Mouse (Mus musculus): ENCODE measurements at regions not wholly inside any gene's neighbourhood (a gene's known extent, or its start where the extent isn't known, plus 50 kb on each side); places are given as distances from the start of the nearest gene placed in this dataset.
A peak's percentile ranks its signal among the peaks of the same experiment; 100 is the strongest.

GRCm38 (mm10) chr16:51315608-51316007 is 715.4 kb upstream of the Cblb start:
- DNase-seq = peak; percentile 8

- no peak for DNase-seq
These were observed 698.8 kb upstream of the Cblb start for GRCm38 (mm10) chr16:51332262-51332661.

- no peak for DNase-seq
These were observed 696.1 kb upstream of the Cblb start for GRCm38 (mm10) chr16:51334972-51335371.

GRCm38 (mm10) chr16:51347120-51347519 is 683.9 kb upstream of the Cblb start:
- no peak for DNase-seq

- DNase-seq = peak; percentile 6
These were observed 678.9 kb upstream of the Cblb start for GRCm38 (mm10) chr16:51352151-51352550.

GRCm38 (mm10) chr16:51353791-51354190 is 677.2 kb upstream of the Cblb start:
- DNase-seq = no peak

GRCm38 (mm10) chr16:51370070-51370469 is 661.0 kb upstream of the Cblb start:
- DNase-seq = no peak

- DNase-seq = no peak
These were observed 644.6 kb upstream of the Cblb start for GRCm38 (mm10) chr16:51386456-51386855.

- no peak for DNase-seq
These were observed 643.5 kb upstream of the Cblb start for GRCm38 (mm10) chr16:51387498-51387897.

- no peak for DNase-seq
These were observed 637.2 kb upstream of the Cblb start for GRCm38 (mm10) chr16:51393871-51394270.
